Comparison of ENCODE assay signal across 8 mouse cellular contexts in genomic region chr11:7056121-7056520, GRCm38 (mm10). TPM values are rescaled to one million over a fixed set of nuclear protein-coding genes. Genes with fewer than 3 reads are reported as not detected.
DNase-seq lines count a peak whose midpoint lies in the region; ATAC-seq lines count a peak whose summit lies in the region.
"Had no signal": no experiment of that assay in that cellular context is flagged by ENCODE, and none has a peak within 500 bp of the region (broad histone marks: within the 10 kb centered on the region; RNA-seq: fewer than 3 reads in every experiment).

No protein-coding gene starts in this region.

- H3K4me3 ChIP-seq in forebrain, embryonic 16.5 days (replicated peaks; ENCODE audit: low read length): no peak overlapping the region
- 0 out of 2 replicates have a peak overlapping the region, but pooled peaks have one; percentile 5 for H3K4me3 ChIP-seq in limb, embryonic 13.5 days

- peak overlapping the region; percentile 31 for H3K4me2 ChIP-seq in forebrain, embryonic 16.5 days (ENCODE audit: low read length)
- peak overlapping the region; percentile 49 for H3K4me2 ChIP-seq in limb, embryonic 13.5 days (replicated peaks)

- peak overlapping the region; percentile 24; the same call in 1 of the 2 replicates for H3K27ac ChIP-seq in forebrain, embryonic 16.5 days (ENCODE audit: low read length)
- no peak overlapping the region for H3K27ac ChIP-seq in limb, embryonic 13.5 days

- H3K9ac ChIP-seq in forebrain, embryonic 16.5 days (replicated peaks; ENCODE audit: low read depth, low read length): no peak overlapping the region
- 0 out of 2 replicates have a peak overlapping the region, but pooled peaks have one; percentile 10 for H3K9ac ChIP-seq in limb, embryonic 13.5 days

- H3K4me1 ChIP-seq in forebrain, embryonic 16.5 days (replicated peaks; ENCODE audit: control insufficient read depth, insufficient read depth, low read length): peaks cover 13% of the 10 kb centered on the region
- peaks cover 21% of the 10 kb centered on the region for H3K4me1 ChIP-seq in limb, embryonic 13.5 days

- WGBS in forebrain, embryonic 16.5 days: 4% methylated on average over 11 of the region's 11 CpGs
- WGBS in limb, embryonic 13.5 days: 7% methylated on average over 11 of the region's 11 CpGs

- H3K36me3 ChIP-seq in forebrain, embryonic 16.5 days (ENCODE audit: control insufficient read depth, insufficient read depth): no peaks in the 10 kb centered on the region
- no peaks in the 10 kb centered on the region for H3K36me3 ChIP-seq in limb, embryonic 13.5 days

- peak; percentile 32; the same call in 1 of the 2 replicates for ATAC-seq in forebrain, embryonic 16.5 days
- peak; percentile 75 for ATAC-seq in limb, embryonic 13.5 days (ENCODE audit: low FRiP score, low read depth)
- no peak for ATAC-seq in frontal cortex, adult (ENCODE audit: low TSS enrichment)
- ATAC-seq: Patski had no signal

- H3K9me3 ChIP-seq in forebrain, embryonic 16.5 days (ENCODE audit: control insufficient read depth, low read length): no peaks in the 10 kb centered on the region
- H3K9me3 ChIP-seq in limb, embryonic 13.5 days: no peaks in the 10 kb centered on the region

- DNase-seq in brain, adult 2 months (ENCODE audit: low read depth, low spot score): peak; percentile 90
- DNase-seq in cerebellum, adult 18-20 months: peak; percentile 68 to 72
- no peak for DNase-seq in frontal cortex, postnatal 36 days (ENCODE audit: low spot score in 2 of 2)
- no peak for DNase-seq in lung, postnatal 14 days

- H3K27me3 ChIP-seq in forebrain, embryonic 16.5 days (replicated peaks; ENCODE audit: control insufficient read depth, insufficient read depth, low read length): peaks cover 4% of the 10 kb centered on the region; the same call in 1 of the 2 replicates
- peaks cover 71% of the 10 kb centered on the region for H3K27me3 ChIP-seq in limb, embryonic 13.5 days
- H3K27me3 ChIP-seq: Patski had no signal

RNA-seq across cellular contexts. Expression of gene Adcy1, which starts 7.2 kb away (rescaled TPM):
- polyA plus RNA-seq in forebrain, embryonic 16.5 days (2015; fragmentation: Nextera tagmentation; extraction: Ambion mirVana): 9.7 and 11.1 TPM in 2 replicates
- 1.0 and 1.1 TPM in 2 replicates for polyA plus RNA-seq in limb, embryonic 13.5 days (2015; fragmentation: Nextera tagmentation; extraction: Ambion mirVana)

Comparison
In these comparisons a context has a peak if more than half of its experiments do, and no peak if none do; other contexts are left out.
1. DNase-seq: peak in brain, adult 2 months (single experiment) and cerebellum, adult 18-20 months (2 of 2); none in frontal cortex, postnatal 36 days (0 of 2) and lung, postnatal 14 days (single experiment).